Mouse (Mus musculus) bone marrow macrophage, adult 2 months (primary cell): Measurements from ENCODE around the gene 9430015G10Rik.

Source experiments
- CTCF ChIP-seq: IDR thresholded peaks from 2 replicates; pipeline ENCODE4 v1.5.1; 2012; ENCODE audit warnings: low read depth, mild to moderate bottlenecking, low read length, moderate library complexity
- POLR2A ChIP-seq: IDR thresholded peaks from 2 replicates; pipeline ENCODE4 v1.6.1; 2012; ENCODE audit warnings: mild to moderate bottlenecking, low read depth, low read length, borderline replicate concordance

DNA sequence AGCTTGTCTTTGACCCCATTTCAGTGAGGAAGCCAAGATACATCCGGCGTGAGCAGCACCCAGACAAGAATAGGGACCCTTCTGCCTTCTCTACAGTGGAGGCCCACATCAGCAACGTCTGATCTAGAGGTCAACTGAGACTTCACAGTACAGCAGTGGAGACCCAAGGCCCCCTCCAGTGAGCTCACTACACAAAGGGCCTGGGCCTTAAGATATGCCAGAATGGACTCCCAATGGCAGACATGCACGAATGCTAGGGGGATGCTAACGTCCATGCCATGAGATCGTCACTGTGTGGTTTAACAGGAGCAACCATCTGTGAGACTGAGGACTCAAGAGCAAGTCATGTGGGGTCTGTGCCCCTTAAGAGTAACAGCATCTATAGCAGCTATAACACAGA lies 15.6 kb downstream of the 9430015G10Rik start:
- TF ChIP-seq POLR2A (no peak), CTCF (no peak)
